Mouse (Mus musculus): ENCODE results near the gene Nqo2. TPM values are rescaled to one million over a fixed set of nuclear protein-coding genes. Genes with fewer than 3 reads are reported as not detected.

Gene Nqo2
- polyA plus RNA-seq, 1 experiment from 2014 or later, result 36.3 TPM

Other genes with a start within 250 kb of the Nqo2 start
- not detected in 2 replicates for gene Serpinb6e, start 121.3 kb upstream of the Nqo2 start, polyA plus RNA-seq (2014; fragmentation: Nextera tagmentation; extraction: Ambion mirVana)
- gene Serpinb6c, start 59.0 kb upstream of the Nqo2 start, polyA plus RNA-seq (2014; fragmentation: Nextera tagmentation; extraction: Ambion mirVana), result 0.14 TPM in 1 of 2 replicates, not detected in the other
- gene Ripk1, start 37.7 kb downstream of the Nqo2 start, polyA plus RNA-seq (2014; fragmentation: Nextera tagmentation; extraction: Ambion mirVana), result 20.3 TPM in 2 replicates
- gene Serpinb6a, start 38.1 kb downstream of the Nqo2 start, polyA plus RNA-seq (2014; fragmentation: Nextera tagmentation; extraction: Ambion mirVana), result 91.9 and 106 TPM in 2 replicates
- 40.4 TPM in 2 replicates for gene Bphl, start 72.9 kb downstream of the Nqo2 start, polyA plus RNA-seq (2014; fragmentation: Nextera tagmentation; extraction: Ambion mirVana)
- 200 and 219 TPM in 2 replicates for gene Tubb2a, start 113.3 kb downstream of the Nqo2 start, polyA plus RNA-seq (2014; fragmentation: Nextera tagmentation; extraction: Ambion mirVana)
- 35.5 and 41.5 TPM in 2 replicates for gene Tubb2b, start 165.8 kb downstream of the Nqo2 start, polyA plus RNA-seq (2014; fragmentation: Nextera tagmentation; extraction: Ambion mirVana)
- 86.8 and 90.8 TPM in 2 replicates for gene Psmg4, start 198.3 kb downstream of the Nqo2 start, polyA plus RNA-seq (2014; fragmentation: Nextera tagmentation; extraction: Ambion mirVana)

All from intestine, embryonic 14.5 days (tissue).